23 mouse cellular contexts compared by ENCODE assay signal in the genomic region with DNA sequence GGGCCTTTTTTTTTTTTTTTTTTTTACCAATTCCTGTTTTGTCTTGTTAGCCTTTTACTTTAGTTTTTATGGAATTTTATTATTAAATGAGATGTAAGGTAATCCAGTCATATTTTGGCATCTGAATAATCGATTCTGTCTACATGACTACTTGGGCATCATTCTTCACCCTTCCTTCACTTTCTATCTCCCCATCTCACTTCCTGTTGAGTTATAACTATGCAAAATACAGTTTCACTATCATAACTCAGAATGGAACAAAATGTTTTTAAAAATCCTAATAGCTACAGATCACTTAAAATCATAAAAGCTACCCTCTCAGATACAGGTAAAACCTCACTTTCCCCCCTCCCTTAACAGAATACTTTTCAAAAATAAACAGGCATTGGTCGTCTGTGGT. TPM values are rescaled to one million over a fixed set of nuclear protein-coding genes. Genes with fewer than 3 reads are reported as not detected.
DNase-seq lines count a peak whose midpoint lies in the region; TF ChIP-seq lines count a peak whose summit lies in the region.
"Had no signal": no experiment of that assay in that cellular context is flagged by ENCODE, and none has a peak within 500 bp of the region (broad histone marks: within the 10 kb centered on the region; RNA-seq: fewer than 3 reads in every experiment).

No protein-coding gene starts in this region.

- no peak overlapping the region for H3K4me3 ChIP-seq in CH12.LX (replicated peaks in 1 of 3; ENCODE audit: low read depth in 2 of 3, low read length in 2 of 3, poor library complexity in 1 of 3)

- no peak for TF ChIP-seq CTCF in CH12.LX (conservative IDR thresholded peaks at IDR 0.05 in 1 of 2, IDR thresholded peaks at IDR 0.05 in 1 of 2; ENCODE audit: low read depth in 2 of 2, low read length in 2 of 2)

- no peaks in the 10 kb centered on the region for H3K27me3 ChIP-seq in CH12.LX (replicated peaks)
- H3K27me3 ChIP-seq: Patski had no signal

- H3K36me3 ChIP-seq in CH12.LX (replicated peaks in 1 of 2; ENCODE audit: control insufficient read depth in 1 of 2, insufficient read depth in 1 of 2, low read length in 1 of 2): no peaks in the 10 kb centered on the region
- H3K36me3 ChIP-seq: G1E had no signal

- H3K79me2 ChIP-seq in CH12.LX (replicated peaks; ENCODE audit: control insufficient read depth, extremely low read depth, insufficient read depth, poor library complexity, severe bottlenecking): no peaks in the 10 kb centered on the region

- TF ChIP-seq EP300 in CH12.LX (IDR thresholded peaks at IDR 0.05; ENCODE audit: low read length): peak; percentile 89

- in situ Hi-C loops in CH12.LX (cut with MboI; ENCODE audit: low pct_ligation_motif_present, low pct_unique_long_range_greater_than_20kb, low sequenced_read_pairs): no loop called here

- dilution Hi-C loops in CH12.LX (cut with MboI; ENCODE audit: extremely low pct_ligation_motif_present, extremely low pct_unique_long_range_greater_than_20kb, low sequenced_read_pairs): no loop called here

- no peak overlapping the region; the same call in 1 of the 2 replicates for H3K4me2 ChIP-seq in CH12.LX (ENCODE audit: insufficient read depth, low read depth, poor library complexity, severe bottlenecking)

- H3K9me3 ChIP-seq in CH12.LX (replicated peaks; ENCODE audit: low read length): no peaks in the 10 kb centered on the region
- H3K9me3 ChIP-seq: G1E had no signal

- TF ChIP-seq POLR2A in CH12.LX (IDR thresholded peaks at IDR 0.05; ENCODE audit: low read depth, low read length): no peak

- intact Hi-C loops in heart, postnatal 36 days (cut with DNase I): no loop called here

- no peak overlapping the region for H3K27ac ChIP-seq in CH12.LX (ENCODE audit: insufficient read depth, low read depth)

- DNase-seq in CH12.LX (ENCODE audit: extremely low read depth): peak; percentile 30
- no peak for DNase-seq in heart, postnatal 36 days
- DNase-seq: adrenal gland, adult 2 months; adrenal gland, adult 8-10 months; adrenal gland, postnatal 10 days; adrenal gland, postnatal 14 days; adrenal gland, postnatal 25 days; adrenal gland, postnatal 36 days; B cell, adult 2 months; cerebellum, adult 11 months; cerebellum, adult 11-12 months; cerebellum, adult 18-20 months; cerebellum, adult 2 months; cerebellum, adult 8-10 months had no signal

- TF ChIP-seq RAD21 in CH12.LX (IDR thresholded peaks at IDR 0.05; ENCODE audit: low read depth, low read length): no peak

- H3K4me1 ChIP-seq in CH12.LX (ENCODE audit: control insufficient read depth in 1 of 2, insufficient read depth in 2 of 2): peaks cover 2 to 20% of the 10 kb centered on the region in 2 experiments; a peak in 3 of 4 replicates

- no peak overlapping the region for H3K9ac ChIP-seq in CH12.LX (ENCODE audit: insufficient read depth, low read depth)

TF ChIP-seq in CH12.LX, 34 proteins besides CTCF, POLR2A, EP300 and RAD21:
- no peak for TF ChIP-seq RCOR1 (conservative IDR thresholded peaks at IDR 0.05; ENCODE audit: low read depth, low read length)
- TF ChIP-seq ELF1 (IDR thresholded peaks at IDR 0.05; ENCODE audit: low read depth, low read length): no peak
- TF ChIP-seq KAT2A (IDR thresholded peaks at IDR 0.05; ENCODE audit: insufficient replicate concordance, low read length): no peak
- no peak for TF ChIP-seq CHD2 (IDR thresholded peaks at IDR 0.05; ENCODE audit: low read length)
- no peak for TF ChIP-seq HCFC1 (IDR thresholded peaks at IDR 0.05; ENCODE audit: low read depth, low read length)
- TF ChIP-seq ETS1 (conservative IDR thresholded peaks at IDR 0.05; ENCODE audit: low read depth, low read length): no peak
- TF ChIP-seq JUND (conservative IDR thresholded peaks at IDR 0.05; ENCODE audit: low read depth, low read length): peak; percentile 43; the same call in 1 of the 2 replicates
- no peak for TF ChIP-seq JUN (IDR thresholded peaks at IDR 0.05; ENCODE audit: insufficient read depth, low read depth, low read length)
- TF ChIP-seq TCF12 (IDR thresholded peaks at IDR 0.05; ENCODE audit: low read depth, low read length): no peak
- TF ChIP-seq UBTF (IDR thresholded peaks at IDR 0.05; ENCODE audit: low read depth, low read length): no peak
- TF ChIP-seq MEF2A (IDR thresholded peaks at IDR 0.05; ENCODE audit: borderline replicate concordance, low read depth, low read length): no peak
- 0 out of 2 replicates have a peak, but pooled peaks have one; percentile 7 for TF ChIP-seq ZNF384 (IDR thresholded peaks at IDR 0.05; ENCODE audit: low read depth, low read length)
- 0 out of 2 replicates have a peak, but pooled peaks have one; percentile 32 for TF ChIP-seq MAFK (IDR thresholded peaks at IDR 0.05; ENCODE audit: insufficient replicate concordance, low read length)
- TF ChIP-seq USF2 (conservative IDR thresholded peaks at IDR 0.05; ENCODE audit: low read depth, low read length): no peak
- peak; percentile 68 for TF ChIP-seq IRF4 (IDR thresholded peaks at IDR 0.05; ENCODE audit: low read depth, low read length)
- no peak for TF ChIP-seq BHLHE40 (IDR thresholded peaks at IDR 0.05; ENCODE audit: low read depth, low read length)
- no peak for TF ChIP-seq MAZ (IDR thresholded peaks at IDR 0.05; ENCODE audit: low read depth, low read length)
TF ChIP-seq in CH12.LX: peak in this region for 4.

RNA-seq across cellular contexts. Expression of a gene that starts 6.8 kb away (rescaled TPM):
- not detected in 2 replicates for total RNA-seq in CH12.LX (2012; rRNA removed)
- not detected in 2 replicates for total RNA-seq in CH12.LX (2014; rRNA removed)
- not detected in 2 replicates for polyA plus RNA-seq in CH12.LX (2012; ENCODE audit: insufficient read length, low read depth)
- total RNA-seq in heart, postnatal 36 days (2021): not detected
- total RNA-seq: adrenal gland, adult 18-20 months; adrenal gland, adult 2 months; adrenal gland, adult 8-10 months; adrenal gland, postnatal 10 days; adrenal gland, postnatal 14 days; adrenal gland, postnatal 25 days; adrenal gland, postnatal 36 days; ES-E14; G1E; MEL had no signal
- polyA plus RNA-seq: activated CD4-positive, CD25-positive, alpha-beta regulatory T cell, adult 4 months; adrenal gland, adult 2 months; brain, embryonic 14.5 days; C2C12; CD4-positive, CD25-positive, alpha-beta regulatory T cell, adult 4 months; cerebellum, adult 2 months; G1E; Patski had no signal
